Mouse (Mus musculus): ENCODE measurements at regions not wholly inside any gene's neighbourhood (a gene's known extent, or its start where the extent isn't known, plus 50 kb on each side); places are given as distances from the start of the nearest gene placed in this dataset.

DNA sequence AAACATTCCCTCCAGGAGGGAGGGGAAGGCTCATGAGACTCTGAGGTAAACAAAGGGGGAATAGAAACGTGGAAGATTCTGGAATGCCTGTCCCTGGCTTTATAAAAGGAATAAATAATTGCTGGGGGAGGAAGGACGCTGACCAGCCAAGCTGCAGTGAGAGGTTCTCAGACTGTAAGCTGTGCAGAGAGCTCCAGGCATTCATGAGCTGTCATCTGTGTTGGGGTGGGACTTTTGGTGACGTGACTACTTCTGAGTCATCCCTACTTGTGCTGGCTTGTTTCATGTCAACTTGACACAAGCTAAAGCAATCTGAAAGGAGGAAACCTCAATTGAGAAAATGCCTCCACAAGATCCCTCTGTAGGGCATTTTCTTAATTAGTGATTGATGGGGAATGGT, 246.9 kb downstream of the Sp3 start:
- TF ChIP-seq CTCF (conservative IDR thresholded peaks at IDR 0.05; ENCODE audit: insufficient read depth, insufficient read length, low read depth, low read length) = no peak
- no peak for TF ChIP-seq POLR2A (IDR thresholded peaks at IDR 0.05; ENCODE audit: low read depth, low read length)
